Mouse (Mus musculus): ENCODE measurements around the gene Chst8.
A peak's percentile ranks its signal among the peaks of the same experiment; 100 is the strongest.

The Chst8 gene

DNA sequence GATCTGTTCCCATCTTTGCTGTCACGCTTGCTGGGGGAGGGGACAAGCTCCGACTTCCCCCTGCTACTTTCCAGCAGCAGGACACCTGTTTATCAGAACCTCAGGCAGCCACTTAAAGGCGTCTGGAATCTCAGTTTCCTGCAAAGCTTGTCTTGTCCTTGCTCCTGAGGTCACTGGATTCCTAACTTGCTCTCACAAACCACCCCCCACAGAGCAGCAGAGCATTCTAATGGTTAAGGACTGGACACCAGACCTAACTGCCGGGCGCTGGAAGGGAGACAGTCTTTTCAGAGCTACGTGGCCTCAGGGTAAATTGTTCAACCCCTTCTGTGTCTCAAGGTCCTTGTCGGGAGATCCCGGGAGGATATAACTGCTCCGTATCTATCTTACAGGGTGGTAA lies 143.2 kb downstream of the Chst8 start:
- no peak for DNase-seq (ENCODE audit: low spot score in 2 of 2)

GRCm38 (mm10) chr7:34667874-34668273 lies 144.6 kb downstream of the Chst8 start:
- no peak for DNase-seq (ENCODE audit: low spot score in 2 of 2)

GRCm38 (mm10) chr7:34663145-34663544 lies 149.4 kb downstream of the Chst8 start:
- DNase-seq (ENCODE audit: low spot score in 2 of 2): no peak

GRCm38 (mm10) chr7:34662227-34662626 lies 150.3 kb downstream of the Chst8 start:
- no peak for DNase-seq (ENCODE audit: low spot score in 2 of 2)

GRCm38 (mm10) chr7:34659386-34660085 lies 153.0 kb downstream of the Chst8 start:
- DNase-seq (ENCODE audit: low spot score in 2 of 2): no peak

DNA sequence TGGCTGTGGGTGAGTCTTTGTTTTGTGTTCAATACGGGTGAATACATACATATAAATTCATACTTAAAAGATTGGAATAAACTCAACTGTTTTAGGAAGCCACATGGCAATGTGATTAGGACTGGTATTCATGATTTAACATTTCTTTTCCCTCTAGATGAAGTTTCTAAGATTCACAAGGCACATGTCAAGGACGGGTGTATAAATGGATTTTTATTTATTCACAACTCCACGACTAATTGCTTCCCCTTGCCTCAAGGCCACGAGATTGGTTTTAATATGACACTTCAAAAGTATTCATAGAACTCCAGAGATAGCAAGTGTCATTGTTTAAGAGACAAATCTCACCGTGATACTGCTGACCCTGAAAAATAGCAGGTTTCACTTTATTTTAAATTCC lies 155.9 kb downstream of the Chst8 start, which contains the start of gene Kctd15:
TSS of gene Kctd15 (minus strand) at position 101 of the 400 bp plus-strand sequence.
- no peak for DNase-seq (ENCODE audit: low spot score in 2 of 2)

- peak; percentile 70 to 74 for DNase-seq (ENCODE audit: low spot score in 2 of 2)
Observed at GRCm38 (mm10) chr7:34655086-34655839, 157.2 kb downstream of the Chst8 start.

DNA sequence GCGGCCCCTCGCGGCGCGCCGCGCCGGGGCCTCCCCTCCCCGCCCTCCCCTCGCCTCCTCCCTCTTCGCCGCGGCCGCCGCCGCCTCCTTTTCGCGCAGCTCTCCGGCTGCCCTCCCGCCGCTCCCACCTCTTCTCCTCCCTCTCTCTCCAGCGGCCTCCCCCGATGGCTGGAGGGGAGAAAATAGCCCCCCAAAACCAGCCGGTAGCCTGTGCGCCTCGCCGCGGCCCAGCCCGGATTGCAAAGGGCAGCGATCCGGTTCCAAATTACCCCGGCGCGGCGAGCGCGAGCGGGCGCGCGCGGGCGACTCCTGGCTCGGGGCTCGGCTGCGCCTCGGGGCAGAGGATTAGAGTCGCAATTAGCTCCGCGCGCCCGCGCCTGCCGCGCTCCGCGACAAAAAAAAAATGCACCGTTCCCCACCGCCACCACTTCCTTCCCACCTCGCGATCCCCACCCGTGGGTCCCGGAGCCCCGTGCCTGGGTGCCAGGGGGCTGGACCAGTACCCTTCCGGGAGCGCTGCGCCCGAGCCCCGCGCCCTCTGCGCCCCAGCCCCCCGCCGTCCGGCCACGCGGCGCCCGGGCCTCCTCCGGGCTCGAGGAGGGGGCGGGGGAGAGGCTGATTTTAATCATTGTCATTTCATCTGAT lies 157.9 kb downstream of the Chst8 start:
- peak in 1 of 2 experiments; percentile 36 for DNase-seq (ENCODE audit: low spot score in 2 of 2)

GRCm38 (mm10) chr7:34653731-34654440 lies 158.6 kb downstream of the Chst8 start:
- DNase-seq (ENCODE audit: low spot score in 2 of 2): no peak

GRCm38 (mm10) chr7:34652751-34653502 lies 159.6 kb downstream of the Chst8 start:
- no peak for DNase-seq (ENCODE audit: low spot score in 2 of 2)

GRCm38 (mm10) chr7:34651381-34651780 lies 161.1 kb downstream of the Chst8 start:
- no peak for DNase-seq (ENCODE audit: low spot score in 2 of 2)

GRCm38 (mm10) chr7:34647052-34647451 lies 165.5 kb downstream of the Chst8 start:
- DNase-seq (ENCODE audit: low spot score in 2 of 2): no peak

DNA sequence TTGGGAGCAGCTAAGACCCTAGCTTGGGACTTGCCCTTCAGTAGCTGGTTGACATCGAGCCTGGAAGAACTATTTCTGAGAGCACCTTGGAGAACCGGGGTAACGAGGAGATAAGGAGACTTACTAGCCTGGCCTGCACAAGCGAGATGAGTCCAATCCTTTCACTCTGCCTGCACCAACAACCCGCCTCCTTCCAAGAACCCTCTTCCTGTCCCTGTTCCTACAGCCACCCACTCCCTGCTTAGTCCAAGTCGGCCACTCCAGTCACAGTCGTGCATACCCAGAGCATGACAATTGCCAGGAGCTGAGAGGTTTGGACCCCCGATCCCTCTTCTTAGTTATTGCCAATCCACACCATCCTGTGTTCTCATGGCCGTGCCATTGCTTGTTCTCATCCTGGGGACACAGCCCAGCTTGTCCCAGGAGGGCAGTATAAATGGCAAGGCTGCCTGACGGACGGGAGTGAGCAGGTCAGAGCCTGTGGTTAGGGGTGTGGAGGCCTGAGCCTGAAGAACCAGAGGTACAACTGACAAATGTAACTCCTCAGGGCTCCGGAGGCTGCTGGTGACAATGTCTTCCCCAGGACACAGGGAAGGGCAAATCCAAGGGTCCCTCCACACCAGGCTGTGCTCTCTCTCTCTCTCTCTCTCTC lies 166.2 kb downstream of the Chst8 start:
- DNase-seq (ENCODE audit: low spot score in 2 of 2): no peak

DNA sequence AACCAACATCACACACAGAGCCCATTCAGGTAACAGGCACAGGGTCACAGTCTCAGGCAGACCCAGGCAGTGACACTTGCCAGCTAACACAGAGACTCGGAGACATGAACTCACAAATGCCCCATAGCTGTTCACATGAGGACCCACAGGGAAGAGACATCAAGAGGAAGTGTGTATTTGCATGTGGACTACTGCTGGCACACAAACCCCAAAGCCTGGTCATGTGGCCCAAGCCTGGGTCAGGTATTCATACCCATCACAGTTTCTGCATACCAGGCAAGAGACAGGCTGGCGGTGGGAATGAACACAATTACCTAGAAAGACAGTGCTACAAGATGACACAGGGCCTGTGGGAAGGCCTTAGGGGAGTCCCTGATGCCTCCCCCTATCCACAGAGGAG lies 166.9 kb downstream of the Chst8 start:
- no peak for DNase-seq (ENCODE audit: low spot score in 2 of 2)

- DNase-seq (ENCODE audit: low spot score in 2 of 2): no peak
Observed at GRCm38 (mm10) chr7:34644591-34644990, 167.9 kb downstream of the Chst8 start.

DNA sequence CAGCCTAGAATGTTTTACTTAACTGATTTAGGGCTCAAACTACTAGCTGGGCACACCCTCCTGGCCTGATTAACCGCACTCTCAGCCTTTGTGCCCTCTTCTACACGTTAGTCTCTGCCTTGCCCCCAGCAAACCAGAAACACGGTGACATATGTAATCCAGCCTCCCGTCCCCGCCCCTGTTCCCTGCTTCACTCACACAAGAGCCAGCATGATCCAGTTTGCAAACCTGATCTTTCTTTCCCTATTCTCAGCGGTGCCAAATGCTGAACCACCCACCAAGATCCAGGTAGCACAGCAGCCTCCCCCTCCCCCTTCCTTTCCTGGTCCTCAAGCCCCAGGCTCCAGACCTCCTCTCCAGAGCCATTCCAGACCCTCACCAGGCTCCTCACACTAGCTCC lies 169.2 kb downstream of the Chst8 start:
- no peak for DNase-seq (ENCODE audit: low spot score in 2 of 2)

DNA sequence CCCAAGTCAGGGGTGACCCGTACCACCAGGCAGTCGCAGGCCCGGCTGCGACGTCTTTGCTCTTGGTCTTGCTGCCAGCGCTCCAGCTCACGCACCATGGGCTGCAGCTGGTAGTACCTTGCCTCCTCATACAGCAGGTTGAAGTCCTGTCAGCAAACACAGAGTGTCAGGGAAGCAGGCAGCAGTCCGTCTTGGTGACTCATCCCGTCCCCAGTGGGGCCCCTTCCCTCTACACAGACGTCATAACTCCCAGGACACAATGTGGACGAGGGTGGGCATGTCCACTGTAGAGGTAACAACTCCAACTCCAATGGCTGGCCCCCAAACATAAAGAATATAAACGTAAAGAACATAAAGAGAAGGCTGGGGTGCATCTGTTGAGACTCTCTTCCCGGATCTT lies 170.5 kb downstream of the Chst8 start:
- no peak for DNase-seq (ENCODE audit: low spot score in 2 of 2)

GRCm38 (mm10) chr7:34639798-34640197 lies 172.7 kb downstream of the Chst8 start:
- DNase-seq (ENCODE audit: low spot score in 2 of 2): no peak

DNA sequence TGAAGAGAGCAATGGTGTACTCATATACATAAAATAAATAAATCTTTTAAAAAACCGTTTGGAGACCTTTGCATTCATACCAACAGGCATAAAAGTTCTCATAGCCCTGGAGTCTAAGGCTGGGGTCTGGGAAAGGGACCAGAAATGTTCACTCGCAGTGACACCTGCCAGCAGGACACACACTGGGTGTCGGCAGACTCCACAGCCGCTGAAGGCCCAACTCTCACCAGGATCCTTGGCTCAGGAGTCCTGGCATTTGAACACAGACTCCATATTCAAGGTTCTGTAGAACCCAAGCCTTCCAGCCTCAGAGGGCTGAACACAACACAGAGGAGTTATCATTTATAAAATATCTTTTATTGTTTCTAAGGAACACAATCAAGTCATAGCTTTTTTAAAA lies 175.8 kb downstream of the Chst8 start:
- DNase-seq (ENCODE audit: low spot score in 2 of 2): no peak

DNA sequence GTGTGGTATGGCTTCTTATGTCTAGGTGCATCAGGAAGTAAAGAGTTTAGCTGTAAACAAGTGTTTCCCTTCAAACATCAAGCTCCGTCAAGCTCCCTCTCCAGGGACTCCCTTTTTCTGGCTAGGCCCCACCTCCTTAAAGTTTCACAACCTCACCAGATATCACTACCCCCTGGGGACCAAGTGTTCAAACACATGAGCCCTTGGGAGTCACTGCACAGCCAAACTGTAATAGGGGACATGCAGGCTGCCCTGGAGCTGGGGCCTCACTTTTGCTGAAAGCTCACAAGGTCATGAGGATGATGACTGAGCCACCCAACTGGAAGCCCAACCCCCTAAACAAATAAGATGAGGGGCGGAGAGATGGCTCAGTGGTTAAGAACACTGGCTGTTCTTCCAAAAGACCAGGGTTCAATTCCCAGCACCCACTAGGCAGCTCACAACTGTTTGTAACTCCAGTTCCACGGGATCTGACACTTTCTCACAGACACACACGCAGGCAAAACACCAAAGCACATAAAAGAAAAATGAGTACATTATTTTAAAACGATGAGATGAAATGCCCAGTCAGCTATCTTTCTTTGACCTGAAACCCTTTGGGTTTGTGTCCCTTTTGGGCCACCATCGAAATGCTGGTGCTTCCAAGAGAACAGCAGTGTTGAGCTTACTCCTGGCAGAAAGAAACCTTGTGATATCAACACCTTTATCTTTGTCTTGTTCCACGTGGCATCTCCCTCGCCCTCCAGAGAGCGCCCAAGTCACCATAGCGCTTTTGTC lies 179.4 kb downstream of the Chst8 start:
- DNase-seq (ENCODE audit: low spot score in 2 of 2): no peak
